Mouse (Mus musculus) liver, embryonic 14.5 days (tissue): ENCODE data around the gene Glul. TPM values are rescaled to one million over a fixed set of nuclear protein-coding genes. Genes with fewer than 3 reads are reported as not detected.

Experiments used
- ATAC-seq: fragments of 200-750 bp; cut with Nextera tagmentation; 2 replicates; pipeline ENCODE4 v1.8.0; 2017; ENCODE audit warnings: moderate number of reproducible peaks, mild to moderate bottlenecking, moderate library complexity; ENCODE audit not compliant: insufficient read depth
- DNase-seq, 3 experiments: peaks; one replicate each; pipeline ENCODE4 v3.0.0-alpha.2; 2012 to 2013; ENCODE audit warnings: low read depth in 3 of 3, low spot score in 3 of 3
- H3K27ac ChIP-seq: fragments of 300-500 bp; sonication (generic); 2 replicates; pipeline ENCODE4 v1.5.1; 2014; ENCODE audit warnings: moderate library complexity, mild to moderate bottlenecking, control low read depth, inconsistent platforms
- H3K27me3 ChIP-seq: fragments of 300-500 bp; sonication (generic); 2 replicates; pipeline ENCODE4 v1.6.1; 2014; ENCODE audit warnings: mild to moderate bottlenecking, low read length, moderate library complexity; ENCODE audit not compliant: control insufficient read depth, insufficient read depth
- H3K36me3 ChIP-seq: fragments of 300-500 bp; sonication (generic); replicated peaks from 2 replicates; pipeline ENCODE4 v1.6.1; 2014; ENCODE audit warnings: low read depth; ENCODE audit not compliant: control insufficient read depth, insufficient read depth
- H3K4me1 ChIP-seq, 2 experiments: fragments of 200-500 bp in 1 of 2; fragments of 300-500 bp in 1 of 2; sonication (generic) in 1 of 2; replicated peaks; 2 replicates each; pipeline ENCODE4 v1.6.1; 2012 to 2014; ENCODE audit warnings: antibody characterized with exemption in 1 of 2, inconsistent platforms in 1 of 2, low read length in 1 of 2; ENCODE audit not compliant: control insufficient read depth in 2 of 2, insufficient read depth in 2 of 2
- H3K4me2 ChIP-seq: fragments of 300-500 bp; sonication (generic); 2 replicates; pipeline ENCODE4 v1.6.1; 2014; ENCODE audit warnings: low read depth, mild to moderate bottlenecking, control low read depth, moderate library complexity
- H3K4me3 ChIP-seq, 2 experiments: fragments of 200-500 bp in 1 of 2; fragments of 300-500 bp in 1 of 2; sonication (generic) in 1 of 2; 2 replicates each; pipeline ENCODE4 v1.5.1; 2012 to 2014; ENCODE audit warnings: low read depth in 2 of 2, low read length in 2 of 2, mild to moderate bottlenecking in 2 of 2, control low read depth in 1 of 2, inconsistent platforms in 1 of 2, moderate library complexity in 1 of 2; ENCODE audit not compliant: insufficient read depth in 1 of 2
- H3K9ac ChIP-seq: fragments of 300-500 bp; sonication (generic); replicated peaks from 2 replicates; pipeline ENCODE4 v1.6.1; 2014; ENCODE audit warnings: mild to moderate bottlenecking, control low read depth, moderate library complexity
- H3K9me3 ChIP-seq: fragments of 300-500 bp; sonication (generic); 2 replicates; pipeline ENCODE4 v1.6.1; 2016; ENCODE audit warnings: low read length, mixed read lengths; ENCODE audit not compliant: control insufficient read depth
- CTCF ChIP-seq: IDR thresholded peaks from 2 replicates; pipeline ENCODE4 v1.5.1; 2016; ENCODE audit warnings: antibody characterized with exemption, low read depth, control low read depth
- EP300 ChIP-seq: IDR thresholded peaks from 2 replicates; pipeline ENCODE4 v1.6.1; 2016; ENCODE audit warnings: antibody characterized with exemption, low read depth
- WGBS: fragments of 180-500 bp; shearing (Covaris S2); extraction: QIAGEN DNeasy Blood & Tissue Kit; methylation state at CpG from one replicate; pipeline ENCODE4 v1.1.7; 2014; ENCODE audit not compliant: insufficient replicate concordance; 5-methylcytosine and 5-hydroxymethylcytosine counted together
- polyA plus RNA-seq, 2 experiments: library from polyadenylated mRNA; depleted of rRNA in 1 of 2; stranded (reverse) in 1 of 2; unstranded in 1 of 2; fragments of >200 nt; fragmentation: Nextera tagmentation in 1 of 2; extraction: Ambion mirVana in 1 of 2; gene quantifications; 2 replicates each; pipeline versions ENCODE4 v1.2.1 to v1.2.3; 2012 to 2014

Gene Glul
- polyA plus RNA-seq, 2 experiments: 71.1 to 103 TPM

GRCm38 (mm10) chr1:153894979-153895378 is 4.8 kb upstream of the Glul start:
- no peak overlapping the region for H3K27ac ChIP-seq
- peaks cover 6 to 10% of the 10 kb centered on the region in 2 experiments for H3K4me1 ChIP-seq
- no peak overlapping the region for H3K4me2 ChIP-seq
- WGBS: 33% methylated on average over 5 of the region's 5 CpGs
- no peak overlapping the region for H3K9ac ChIP-seq
- DNase-seq: peak; percentile 57 to 65 (median 59)
- TF ChIP-seq CTCF (peak; percentile 85), EP300 (peak; percentile 14; the same call in 1 of the 2 replicates)
- no peak for ATAC-seq
- no peak overlapping the region for H3K4me3 ChIP-seq
- H3K27me3 ChIP-seq: no peaks in the 10 kb centered on the region
- no peaks in the 10 kb centered on the region for H3K9me3 ChIP-seq
- no peaks in the 10 kb centered on the region for H3K36me3 ChIP-seq

GRCm38 (mm10) chr1:153897196-153897595 is 2.5 kb upstream of the Glul start:
- no peaks in the 10 kb centered on the region for H3K9me3 ChIP-seq
- peaks cover 10 to 13% of the 10 kb centered on the region in 2 experiments for H3K4me1 ChIP-seq
- H3K4me3 ChIP-seq: no peak overlapping the region
- no peak overlapping the region for H3K9ac ChIP-seq
- no peak overlapping the region for H3K4me2 ChIP-seq
- DNase-seq (no peak), ATAC-seq (no peak)
- H3K27ac ChIP-seq: no peak overlapping the region
- H3K36me3 ChIP-seq: no peaks in the 10 kb centered on the region
- TF ChIP-seq CTCF: no peak
- H3K27me3 ChIP-seq: no peaks in the 10 kb centered on the region
- 71% methylated on average over 8 of the region's 8 CpGs for WGBS

GRCm38 (mm10) chr1:153898989-153899730 is 584 bp upstream of the Glul start:
- no peaks in the 10 kb centered on the region for H3K9me3 ChIP-seq
- H3K4me1 ChIP-seq: peaks cover 10 to 13% of the 10 kb centered on the region in 2 experiments
- H3K27ac ChIP-seq: peak overlapping the region; percentile 20
- peak overlapping the region; percentile 75 to 77 for H3K4me3 ChIP-seq
- TF ChIP-seq CTCF (no peak), EP300 (no peak)
- no peak for DNase-seq
- peaks cover 18% of the 10 kb centered on the region for H3K36me3 ChIP-seq
- no peaks in the 10 kb centered on the region for H3K27me3 ChIP-seq
- peak overlapping the region; percentile 67 for H3K9ac ChIP-seq
- peak overlapping the region; percentile 83 for H3K4me2 ChIP-seq
- ATAC-seq: no peak
- 21% methylated on average over 22 of the region's 22 CpGs for WGBS

- H3K9ac ChIP-seq: peak overlapping the region; percentile 88
- no peaks in the 10 kb centered on the region for H3K9me3 ChIP-seq
- no peaks in the 10 kb centered on the region for H3K27me3 ChIP-seq
- peak overlapping the region; percentile 83 for H3K4me2 ChIP-seq
- WGBS: under 1% methylated on average over 28 of the region's 36 CpGs
- ATAC-seq: peak; percentile 34
- peak overlapping the region; percentile 75 to 77 for H3K4me3 ChIP-seq
- no peak for TF ChIP-seq CTCF
- no peak for TF ChIP-seq EP300
- DNase-seq: no peak
- H3K27ac ChIP-seq: peak overlapping the region; percentile 94
- peaks cover 30% of the 10 kb centered on the region for H3K36me3 ChIP-seq
- H3K4me1 ChIP-seq: peaks cover 10 to 13% of the 10 kb centered on the region in 2 experiments
These were observed 637 bp downstream of the Glul start for GRCm38 (mm10) chr1:153900381-153900780.

GRCm38 (mm10) chr1:153900860-153901730 is 1.4 kb downstream of the Glul start:
- Histone ChIP-seq H3K27me3 (no peaks in the 10 kb centered on the region), H3K27ac (peak overlapping the region; percentile 94), H3K4me3 (peak overlapping the region; percentile 75 to 77), H3K4me2 (peak overlapping the region; percentile 83), H3K9ac (peak overlapping the region; percentile 88), H3K36me3 (peaks cover 37% of the 10 kb centered on the region), H3K9me3 (no peaks in the 10 kb centered on the region), H3K4me1 (peaks cover 10 to 13% of the 10 kb centered on the region in 2 experiments)
- DNase-seq (peak in 1 of 3 experiments; percentile 37), ATAC-seq (no peak)
- no peak for TF ChIP-seq CTCF
- no peak for TF ChIP-seq EP300
- 3% methylated on average over 25 of the region's 25 CpGs for WGBS
